Mouse (Mus musculus): ENCODE results near the gene Fam118b.
A peak's percentile ranks its signal among the peaks of the same experiment; 100 is the strongest.

Fam118b gene

DNA sequence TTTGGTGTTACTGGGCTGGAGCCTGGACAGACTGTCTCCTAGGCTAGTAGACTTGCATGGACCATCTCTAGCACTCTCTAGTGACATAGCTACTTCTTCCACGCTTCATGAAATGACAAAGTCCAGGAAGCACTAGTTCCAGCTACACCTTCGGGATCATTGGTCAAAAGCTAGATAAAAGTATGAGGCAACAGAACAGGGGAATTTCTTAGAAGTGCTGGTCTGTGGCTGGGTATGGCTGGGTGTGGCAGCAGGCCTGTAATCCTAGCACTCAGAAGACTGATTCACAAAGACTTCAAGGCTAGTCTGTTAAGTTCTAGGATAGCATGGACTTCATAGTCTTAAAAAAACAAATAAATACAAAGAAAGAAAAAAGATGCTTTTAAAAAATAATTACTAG is 4.2 kb downstream of the Fam118b start:
- DNase-seq (ENCODE audit: low spot score): no peak

DNA sequence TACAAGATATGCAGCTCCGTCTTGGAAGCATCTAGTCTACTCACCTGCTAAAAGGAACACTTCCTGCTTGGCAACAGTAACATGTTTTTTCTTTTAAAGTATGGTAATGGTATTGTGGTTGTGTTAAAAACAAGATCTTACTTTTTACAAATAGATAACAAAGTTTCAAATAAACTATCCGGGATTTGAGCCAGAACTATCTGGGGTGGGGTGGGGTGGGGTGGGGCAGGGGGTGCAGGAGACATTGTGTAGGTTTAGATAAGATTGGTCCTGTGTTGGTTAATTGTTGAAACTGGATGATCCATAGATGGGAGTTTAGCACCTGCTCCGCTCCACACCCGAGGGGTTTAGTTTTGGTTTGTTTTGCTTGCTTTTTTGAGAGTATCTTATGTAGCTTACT is 5.2 kb downstream of the Fam118b start:
- DNase-seq (ENCODE audit: low spot score): no peak

DNA sequence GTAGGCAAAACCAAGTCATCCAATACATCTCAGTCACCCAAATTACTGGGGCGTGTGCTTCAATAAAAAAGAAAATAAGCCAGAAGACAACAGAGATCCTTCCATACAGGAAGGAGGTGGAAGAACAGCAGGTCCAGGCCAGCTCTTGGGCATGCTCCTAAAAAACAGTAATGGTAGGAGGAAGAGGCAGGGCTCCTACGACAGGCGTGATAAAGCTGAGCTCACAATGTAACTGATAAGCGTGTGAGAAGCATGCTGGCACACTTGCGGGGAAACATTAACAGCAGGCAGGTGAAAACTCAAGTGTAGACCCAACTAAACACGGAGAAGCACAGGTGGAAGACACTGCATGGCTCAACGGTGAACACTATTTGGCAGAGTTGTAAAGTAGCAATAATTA is 10.2 kb downstream of the Fam118b start:
- no peak for DNase-seq (ENCODE audit: low spot score)

DNA sequence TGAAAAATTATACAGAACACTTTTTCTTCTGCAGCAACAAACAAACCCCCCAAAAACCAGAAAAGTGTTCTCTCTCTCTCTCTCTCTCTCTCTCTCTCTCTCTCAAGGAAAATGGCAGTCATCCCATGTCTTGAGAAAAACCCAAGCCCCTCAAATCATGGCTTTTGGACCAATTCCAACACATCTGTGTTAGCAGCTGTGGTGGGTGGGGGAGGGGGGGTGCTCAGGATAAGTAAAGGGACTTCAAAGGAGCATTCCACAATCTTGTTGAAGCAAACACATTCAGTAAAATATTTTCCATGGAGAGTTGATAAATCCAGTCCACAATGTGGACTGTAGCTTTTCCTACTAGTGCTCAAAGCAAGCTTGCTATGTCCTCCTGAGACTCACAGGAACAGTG is 18.1 kb downstream of the Fam118b start:
- DNase-seq (ENCODE audit: low spot score): no peak

DNA sequence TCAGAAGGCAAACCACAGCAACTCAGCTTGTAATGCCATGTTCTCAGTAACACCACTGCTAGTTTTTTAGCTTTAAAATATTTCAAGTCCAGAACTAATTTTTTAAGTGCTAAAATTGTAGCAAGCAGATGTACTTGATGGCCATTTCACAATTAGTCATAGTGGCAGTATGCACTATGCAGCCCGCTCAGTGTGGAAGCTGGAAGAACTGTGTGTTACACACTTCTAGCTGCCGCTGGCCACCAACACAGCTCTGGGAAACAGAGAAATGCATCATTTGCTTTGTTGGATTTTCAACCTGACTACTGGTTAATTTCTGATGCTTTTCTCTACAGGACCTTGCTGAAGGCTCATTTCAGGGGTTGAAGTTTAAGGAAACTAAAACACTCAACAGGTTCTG is 20.2 kb downstream of the Fam118b start:
- no peak for DNase-seq (ENCODE audit: low spot score)

DNA sequence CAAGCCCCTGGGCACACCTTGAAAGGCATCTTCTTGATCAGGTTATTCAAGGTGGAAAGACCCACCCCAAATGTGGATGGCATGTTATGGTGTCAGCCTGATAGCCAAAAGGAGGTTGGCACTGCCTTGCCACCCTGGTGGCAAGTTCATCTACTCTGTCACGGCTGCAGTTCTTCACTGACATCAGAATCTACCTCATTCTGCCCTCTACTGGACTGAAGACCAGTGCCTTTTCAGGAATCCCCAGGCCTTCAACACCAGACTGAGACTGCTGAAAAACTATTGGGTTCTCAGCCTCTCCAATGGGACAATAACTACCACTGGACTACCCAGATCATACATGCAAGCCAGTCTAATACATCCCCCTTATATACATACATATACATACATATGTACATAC is 27.9 kb downstream of the Fam118b start:
- DNase-seq (ENCODE audit: low spot score): no peak

DNA sequence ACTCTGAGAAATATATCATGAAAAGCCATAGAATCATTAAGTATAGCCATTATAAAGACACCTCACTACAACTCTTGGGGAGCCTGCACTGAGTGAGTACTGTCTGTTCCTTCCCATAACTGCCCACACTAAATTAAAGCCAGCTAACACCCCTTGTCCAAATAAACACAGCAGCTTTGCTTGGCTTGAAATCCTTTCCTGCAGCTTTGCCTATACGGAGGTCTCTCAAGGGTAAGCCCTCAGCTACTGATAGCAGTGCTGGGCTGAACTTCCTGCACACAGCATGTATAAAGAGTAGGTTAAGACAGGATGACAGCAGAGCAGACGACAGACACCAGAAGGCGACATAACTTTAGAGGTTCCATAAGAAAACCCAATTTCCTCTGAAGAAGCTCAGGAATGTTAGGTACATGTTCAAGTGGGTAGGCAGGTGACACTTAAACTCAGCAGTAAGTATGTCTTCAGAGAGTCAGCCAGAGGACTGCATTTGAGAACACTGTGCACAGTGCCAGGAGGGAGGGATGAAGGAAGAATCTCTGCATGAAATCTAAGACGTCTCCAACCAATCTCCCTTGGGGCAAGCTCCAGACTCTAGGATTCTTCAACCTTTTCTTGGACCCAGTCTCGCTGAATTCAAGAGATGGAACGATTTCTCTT is 28.6 kb downstream of the Fam118b start:
- DNase-seq (ENCODE audit: low spot score): no peak

DNA sequence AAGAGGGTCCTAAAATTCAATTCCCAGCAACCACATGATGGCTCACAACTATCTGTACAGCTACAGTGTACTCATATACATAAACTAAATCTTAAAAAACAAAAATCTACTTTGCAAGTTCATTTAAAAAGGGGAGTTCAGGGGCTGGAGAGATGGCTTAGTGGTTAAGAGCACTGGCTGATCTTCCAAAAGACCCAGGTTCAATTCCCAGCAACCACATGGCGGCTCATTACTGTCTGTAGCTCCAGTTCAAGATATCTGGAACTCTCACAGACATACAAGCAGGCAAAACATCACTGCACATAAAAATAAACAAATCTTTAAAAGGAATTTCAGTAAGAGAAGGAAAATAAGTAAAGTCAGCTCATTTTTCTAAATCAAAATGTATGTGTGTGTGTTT is 29.2 kb downstream of the Fam118b start:
- no peak for DNase-seq (ENCODE audit: low spot score)

DNA sequence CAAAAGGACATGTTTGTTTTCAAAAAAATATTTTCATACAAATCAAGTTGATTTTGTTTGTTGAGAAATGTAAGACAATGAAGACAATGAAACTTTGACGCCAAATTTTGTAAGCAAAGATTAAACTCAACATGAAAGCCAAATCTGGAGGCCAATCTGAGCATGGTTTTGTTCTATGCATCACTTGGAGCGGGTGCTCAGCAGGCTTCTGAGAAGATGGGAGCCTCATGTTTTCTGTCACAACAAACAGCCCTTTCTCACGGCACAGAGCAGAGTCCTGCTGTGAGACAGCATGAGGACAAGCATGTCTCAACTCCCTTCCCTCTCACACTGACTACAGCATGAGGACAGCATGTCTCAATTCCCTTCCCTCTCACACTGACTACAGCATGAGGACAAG is 31.6 kb downstream of the Fam118b start:
- no peak for DNase-seq (ENCODE audit: low spot score)

DNA sequence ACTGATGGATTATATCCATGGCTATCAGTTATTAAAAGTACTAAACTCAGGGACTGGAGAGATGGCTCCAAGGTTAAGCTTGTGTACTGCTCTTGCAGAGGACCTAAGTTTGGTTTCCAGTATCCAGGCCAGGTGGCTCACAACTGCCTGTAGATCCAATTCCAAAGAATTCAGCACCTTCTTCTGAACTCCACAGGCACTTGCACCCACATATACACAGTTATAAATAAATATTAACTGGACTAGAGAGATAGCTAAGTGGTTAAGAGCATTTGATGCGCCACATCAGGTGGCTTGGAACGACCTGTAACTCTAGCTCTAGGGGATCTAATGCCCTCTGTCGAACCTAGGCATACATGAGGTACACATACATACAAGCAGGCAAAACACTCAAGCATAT is 38.9 kb downstream of the Fam118b start:
- DNase-seq (ENCODE audit: low spot score): no peak

DNA sequence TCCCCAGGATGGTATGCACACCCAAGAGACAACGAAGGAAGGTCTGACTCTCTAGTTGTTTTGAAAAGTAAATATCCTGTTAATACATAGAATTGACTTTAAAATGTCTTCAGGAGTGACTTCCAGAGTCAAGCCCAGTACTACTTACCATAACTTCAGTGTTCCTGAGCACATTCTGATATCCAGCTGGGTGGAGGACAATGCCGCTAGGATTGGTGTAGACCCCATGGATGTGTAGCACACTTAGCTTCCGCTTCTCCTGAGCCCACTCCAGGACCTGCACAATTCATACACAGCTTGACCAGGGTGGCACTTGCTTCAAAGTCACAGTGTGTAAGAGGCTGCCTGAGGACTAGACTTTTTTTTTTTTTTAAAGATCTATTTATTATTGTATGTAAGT is 44.1 kb downstream of the Fam118b start:
- no peak for DNase-seq (ENCODE audit: low spot score)

DNA sequence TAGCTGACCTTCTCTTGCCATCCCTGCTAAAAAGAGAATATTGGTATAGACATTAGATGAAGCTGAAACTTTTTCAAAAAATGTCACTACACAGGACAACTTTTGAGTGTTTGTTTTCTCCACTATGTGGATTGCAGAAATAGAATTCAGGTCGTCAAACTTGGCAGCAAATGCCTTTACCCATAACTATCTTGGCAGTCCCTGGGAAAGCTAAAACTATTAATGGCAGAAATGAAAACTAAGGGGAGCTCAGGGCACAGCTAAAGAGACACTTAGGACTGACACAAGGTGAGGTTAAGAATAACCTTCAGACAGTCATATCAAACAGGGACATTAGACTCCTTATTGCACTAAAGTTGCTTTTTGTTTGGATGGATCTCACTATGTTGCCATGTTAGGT is 49.6 kb downstream of the Fam118b start:
- no peak for DNase-seq (ENCODE audit: low spot score)

DNA sequence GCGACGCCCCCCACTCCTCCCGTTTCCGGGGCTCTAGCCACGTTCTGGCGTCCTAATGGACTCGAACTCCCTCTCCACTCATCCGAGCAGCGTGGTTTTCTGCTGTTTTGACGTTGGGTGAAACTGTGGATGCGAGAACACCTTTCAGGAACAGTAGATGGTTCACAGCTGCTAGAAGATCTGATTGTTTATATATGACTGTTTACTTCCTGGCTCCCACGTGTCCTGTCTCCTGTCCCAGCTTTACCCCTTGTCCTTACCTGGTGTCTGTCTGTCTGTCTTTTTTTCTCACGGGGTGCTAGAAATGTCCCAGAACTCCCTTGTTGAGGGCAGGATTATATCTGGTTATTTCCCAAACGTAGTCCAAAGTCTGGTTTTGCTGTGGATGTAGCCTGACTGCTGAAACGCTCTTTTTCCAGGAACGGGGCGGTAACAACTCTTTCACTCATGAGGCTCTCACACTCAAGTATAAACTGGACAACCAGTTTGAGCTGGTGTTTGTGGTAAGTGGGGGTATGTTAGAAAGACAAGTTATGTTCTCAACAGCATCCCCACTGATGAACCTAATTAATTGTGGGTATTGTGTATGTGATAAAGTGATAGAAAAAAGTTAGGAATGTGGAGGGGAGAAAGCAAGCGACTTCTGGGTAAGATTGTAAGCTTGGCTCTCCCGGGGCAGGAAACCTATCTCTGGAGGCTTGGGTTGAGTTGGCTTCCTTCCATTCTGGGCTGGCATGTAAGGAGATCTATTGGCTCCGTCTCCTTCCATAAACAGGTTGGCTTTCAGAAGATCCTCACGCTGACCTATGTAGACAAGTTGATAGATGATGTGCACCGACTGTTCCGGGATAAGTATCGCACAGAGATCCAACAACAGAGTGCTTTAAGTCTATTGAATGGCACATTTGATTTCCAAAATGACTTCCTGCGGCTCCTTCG is 55.8 kb downstream of the Fam118b start:
- DNase-seq (ENCODE audit: low spot score): no peak

DNA sequence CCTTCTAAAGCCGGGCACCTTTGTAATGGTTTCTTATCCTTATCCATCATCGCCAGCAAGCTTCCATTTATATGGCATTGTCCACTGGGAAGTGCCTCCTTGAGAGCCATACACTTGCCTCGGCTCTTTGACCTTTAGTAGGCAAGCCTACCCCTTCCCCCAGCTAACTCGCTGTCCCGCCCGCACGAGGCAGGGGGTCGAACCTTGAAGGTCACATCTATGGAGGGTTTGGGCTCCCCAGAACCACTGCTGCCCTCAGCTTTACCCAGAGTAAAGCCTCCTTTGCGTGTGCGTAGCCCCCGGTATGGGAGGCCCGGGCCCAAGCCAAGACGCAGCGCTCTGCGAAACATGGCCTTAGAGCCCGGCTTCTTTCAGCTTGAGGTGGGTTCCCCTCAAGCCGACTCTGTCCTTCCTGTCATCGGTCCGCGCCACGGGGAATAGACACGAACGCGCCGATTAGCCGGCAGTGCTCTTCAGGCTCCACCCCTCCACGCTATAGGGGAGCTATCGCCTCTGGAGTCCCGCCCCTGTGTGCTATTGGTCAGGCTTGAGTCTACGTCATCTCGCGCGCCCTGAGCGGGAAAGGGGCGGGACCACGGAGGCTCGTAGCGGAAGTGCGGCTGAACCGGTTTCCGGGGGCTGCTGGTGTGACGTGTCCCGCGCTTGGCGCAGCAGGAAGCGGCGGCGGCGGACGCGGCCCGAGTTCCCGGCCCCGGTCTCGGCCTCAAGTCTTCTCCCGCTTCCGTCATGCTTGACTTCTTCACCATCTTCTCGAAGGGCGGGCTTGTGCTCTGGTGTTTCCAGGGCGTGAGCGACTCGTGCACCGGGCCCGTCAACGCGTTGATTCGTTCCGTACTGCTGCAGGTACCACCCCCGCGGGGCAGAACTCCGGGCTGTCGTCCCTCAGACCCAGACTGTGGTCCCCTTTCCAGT is 56.8 kb downstream of the Fam118b start, which contains the start of gene Foxred1:
Foxred1 (minus strand) TSS at position 514 of the 933 bp plus-strand sequence.
- peak; percentile 97 for DNase-seq (ENCODE audit: low spot score)

DNA sequence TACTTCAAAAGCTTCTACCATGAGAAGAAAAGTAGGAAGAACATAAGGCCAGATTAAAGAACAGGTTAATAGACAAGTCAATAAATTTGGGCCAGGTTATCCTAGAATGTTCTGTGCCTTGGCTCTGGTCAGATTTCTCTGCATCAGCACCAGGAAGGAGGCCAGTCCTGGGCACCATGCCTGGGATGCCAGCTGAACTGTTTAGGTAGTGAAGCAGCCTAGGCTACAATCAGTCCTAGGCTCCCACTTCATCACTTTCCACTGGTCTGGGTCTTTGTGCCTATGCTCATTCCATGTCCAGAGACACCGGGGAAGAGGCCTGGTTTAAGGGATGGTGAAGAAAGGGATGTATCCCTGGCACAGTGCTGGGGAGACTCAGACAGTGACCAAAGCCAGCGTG is 63.2 kb downstream of the Fam118b start:
- no peak for DNase-seq (ENCODE audit: low spot score)

DNA sequence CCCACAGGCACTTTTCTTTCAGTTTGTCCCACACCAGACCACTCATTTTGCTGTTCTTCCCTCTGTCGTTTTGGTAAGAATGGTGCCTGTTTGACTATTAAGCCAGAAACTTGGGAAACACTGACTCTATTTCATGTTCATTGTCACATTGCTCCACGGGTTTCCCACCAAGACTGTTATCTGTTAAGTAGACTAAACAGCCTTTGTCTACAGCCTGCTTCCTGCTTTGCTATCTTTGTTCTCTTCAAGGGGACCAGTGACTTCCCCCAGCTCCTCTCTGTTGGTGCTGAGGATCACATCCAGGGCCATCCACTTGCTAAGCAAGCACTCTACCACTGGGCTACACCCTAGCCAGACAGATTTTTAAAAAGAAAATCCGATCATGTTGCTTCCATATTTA is 64.1 kb downstream of the Fam118b start:
- no peak for DNase-seq (ENCODE audit: low spot score)

DNA sequence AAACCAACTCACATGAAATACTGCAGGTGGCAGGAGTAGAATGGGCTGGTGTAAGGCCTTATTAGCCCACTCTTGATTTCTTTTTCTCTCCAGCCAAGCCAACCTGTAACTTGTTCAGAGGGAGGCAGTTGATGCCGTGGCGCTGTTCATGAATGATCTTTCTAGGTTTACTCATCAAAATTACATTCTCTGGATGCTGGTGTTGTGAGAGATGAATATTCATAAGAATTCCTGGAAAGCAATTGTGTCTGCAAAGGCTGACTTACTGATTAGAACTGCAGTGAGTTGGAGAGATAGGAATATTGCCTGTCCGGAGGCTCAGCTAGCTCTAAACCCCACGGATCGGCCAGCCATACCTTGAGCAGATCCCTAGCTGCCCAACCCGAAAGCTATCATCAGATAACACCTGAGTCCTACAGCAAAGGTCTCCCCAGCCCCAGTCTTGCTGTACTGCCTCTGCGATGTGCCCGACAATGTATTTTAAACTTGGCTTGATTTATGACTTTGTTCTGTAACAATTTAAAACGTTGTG is 67.0 kb downstream of the Fam118b start:
- no peak for DNase-seq (ENCODE audit: low spot score)

DNA sequence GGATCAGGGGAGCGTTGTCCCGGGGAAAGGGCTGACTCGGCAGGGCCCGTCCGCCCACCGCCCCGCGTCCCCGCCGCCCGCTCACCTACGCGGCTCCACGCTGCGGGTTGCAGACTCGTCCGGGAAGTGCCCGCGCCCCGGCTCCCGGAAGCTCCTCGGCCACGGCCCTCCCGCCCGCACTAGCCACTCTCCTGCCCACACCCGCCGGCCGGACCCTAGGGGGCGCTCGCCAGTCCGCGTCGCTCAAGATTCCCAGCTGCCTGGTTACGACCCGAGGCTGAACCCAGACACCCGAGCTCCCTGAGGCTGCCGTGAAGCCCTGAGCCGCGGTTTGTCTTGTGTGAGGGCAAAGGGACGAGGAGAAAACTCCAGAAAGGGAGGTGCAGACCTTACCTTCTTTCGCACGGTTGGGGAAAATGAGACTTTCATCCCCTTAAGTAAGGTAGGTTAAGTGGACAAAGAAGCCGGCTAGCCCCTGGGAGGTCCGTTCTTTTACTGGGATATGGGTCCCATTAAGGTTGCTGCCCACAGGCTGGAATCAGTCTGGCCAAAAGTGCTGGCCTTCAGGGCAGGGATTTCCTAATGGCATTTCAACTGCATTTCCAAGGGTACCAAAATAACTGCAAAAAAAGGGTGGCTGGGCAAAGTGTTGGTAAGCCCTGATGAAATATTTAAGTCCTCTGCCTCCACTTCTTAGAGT is 67.7 kb downstream of the Fam118b start, which contains the start of the genes Srpr and Tirap:
Srpr (plus strand) TSS at position 404 of the 700 bp plus-strand sequence.
Tirap (minus strand) TSS at position 520 of the 700 bp plus-strand sequence.
- DNase-seq (ENCODE audit: low spot score): peak; percentile 94

DNA sequence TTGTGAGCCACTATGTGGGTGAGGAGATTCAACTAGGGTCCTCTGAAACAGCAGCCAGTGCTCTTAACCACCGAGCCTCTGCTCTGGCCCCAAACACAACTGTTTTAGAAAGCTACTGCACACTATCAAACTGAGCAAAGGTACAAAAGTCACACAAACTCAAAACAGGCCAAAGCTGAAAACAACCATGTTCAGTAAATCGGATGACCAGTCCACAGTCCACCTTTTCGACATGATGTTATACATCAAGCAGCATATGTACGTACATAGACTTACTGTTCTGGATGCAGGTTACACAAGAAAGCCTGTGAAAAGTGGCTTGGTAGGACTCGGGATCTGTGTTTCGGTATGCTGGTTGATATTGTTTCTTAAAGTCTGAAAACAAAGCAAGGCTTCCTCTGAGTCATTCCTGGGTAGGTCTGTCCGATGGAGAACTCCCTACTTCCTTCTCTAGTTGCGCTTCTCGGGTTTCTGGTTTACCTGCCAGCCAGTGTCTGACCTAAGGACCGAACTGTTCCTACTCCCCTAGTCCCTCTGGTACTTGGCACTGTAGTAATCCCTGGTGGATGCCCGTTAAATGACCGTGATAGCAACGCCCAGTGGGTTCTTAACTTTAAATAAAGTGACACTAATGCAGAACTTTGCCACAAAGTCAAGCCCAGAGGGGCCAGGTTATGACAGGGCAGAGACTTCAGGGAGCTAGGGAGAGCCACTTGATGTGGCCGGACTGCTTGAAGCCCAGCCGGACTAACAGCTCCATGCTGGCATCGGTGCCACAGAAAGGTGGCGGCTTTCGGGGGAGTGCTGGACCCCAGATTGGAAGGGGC is 68.4 kb downstream of the Fam118b start:
- DNase-seq (ENCODE audit: low spot score): no peak

DNA sequence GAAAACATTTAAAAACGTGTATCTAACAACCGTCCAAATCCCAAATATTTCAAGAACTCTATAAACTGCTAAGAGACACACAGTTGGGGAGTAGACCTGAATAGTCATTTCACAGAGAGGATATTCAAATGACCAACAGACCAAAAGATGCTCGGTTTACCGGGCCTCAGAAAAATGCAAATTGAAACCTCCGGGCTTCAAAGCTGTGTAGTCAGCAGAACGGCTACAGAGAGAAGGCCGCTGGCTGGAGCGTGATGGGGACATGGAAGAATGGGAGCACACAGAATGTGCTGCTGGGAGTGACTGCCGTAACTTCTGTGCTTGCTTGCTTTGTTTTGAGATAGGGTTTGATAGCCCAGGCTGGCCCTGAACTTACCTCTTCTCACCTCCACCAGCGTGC is 69.3 kb downstream of the Fam118b start:
- DNase-seq (ENCODE audit: low spot score): no peak
